Mouse (Mus musculus): Measurements from ENCODE around the gene Abcc10. TPM values are rescaled to one million over a fixed set of nuclear protein-coding genes. Genes with fewer than 3 reads are reported as not detected.

Abcc10 gene
- polyA plus RNA-seq, 1 experiment from 2014 or later: 8.2 TPM

GRCm38 (mm10) chr17:46267511-46267910 is 60.6 kb downstream of the Abcc10 start:
- Histone ChIP-seq H3K27ac (no peak overlapping the region), H3K4me3 (replicated peaks; ENCODE audit: low read length) (no peak overlapping the region), H3K4me2 (replicated peaks) (no peak overlapping the region), H3K27me3 (ENCODE audit: control insufficient read depth, insufficient read depth, low read length) (no peaks in the 10 kb centered on the region), H3K9ac (no peak overlapping the region), H3K4me1 (replicated peaks; ENCODE audit: control insufficient read depth, insufficient read depth, low read length) (no peaks in the 10 kb centered on the region), H3K36me3 (replicated peaks; ENCODE audit: control insufficient read depth, insufficient read depth) (peaks cover 38% of the 10 kb centered on the region), H3K9me3 (ENCODE audit: control insufficient read depth, low read length) (no peaks in the 10 kb centered on the region)
- 88% methylated on average over 7 of the region's 7 CpGs for WGBS
- DNase-seq (ENCODE audit: low spot score): no peak
- ATAC-seq (ENCODE audit: low FRiP score): no peak

GRCm38 (mm10) chr17:46266986-46267385 is 61.2 kb downstream of the Abcc10 start:
- H3K9me3 ChIP-seq (ENCODE audit: control insufficient read depth, low read length): no peaks in the 10 kb centered on the region
- H3K4me1 ChIP-seq (replicated peaks; ENCODE audit: control insufficient read depth, insufficient read depth, low read length): no peaks in the 10 kb centered on the region
- 74% methylated on average over 6 of the region's 6 CpGs for WGBS
- no peak overlapping the region for H3K9ac ChIP-seq
- no peak for ATAC-seq (ENCODE audit: low FRiP score)
- H3K4me3 ChIP-seq (replicated peaks; ENCODE audit: low read length): no peak overlapping the region
- no peak overlapping the region for H3K4me2 ChIP-seq (replicated peaks)
- H3K36me3 ChIP-seq (replicated peaks; ENCODE audit: control insufficient read depth, insufficient read depth): peaks cover 43% of the 10 kb centered on the region
- DNase-seq (ENCODE audit: low spot score): no peak
- H3K27ac ChIP-seq: no peak overlapping the region
- H3K27me3 ChIP-seq (ENCODE audit: control insufficient read depth, insufficient read depth, low read length): no peaks in the 10 kb centered on the region

- no peaks in the 10 kb centered on the region for H3K9me3 ChIP-seq (ENCODE audit: control insufficient read depth, low read length)
- WGBS: 30% methylated on average over 14 of the region's 14 CpGs
- no peaks in the 10 kb centered on the region for H3K4me1 ChIP-seq (replicated peaks; ENCODE audit: control insufficient read depth, insufficient read depth, low read length)
- H3K9ac ChIP-seq: no peak overlapping the region
- no peak overlapping the region for H3K4me3 ChIP-seq (replicated peaks; ENCODE audit: low read length)
- DNase-seq (ENCODE audit: low spot score) (peak; percentile 91), ATAC-seq (ENCODE audit: low FRiP score) (peak; percentile 75)
- no peak overlapping the region for H3K4me2 ChIP-seq (replicated peaks)
- peaks cover 49% of the 10 kb centered on the region for H3K36me3 ChIP-seq (replicated peaks; ENCODE audit: control insufficient read depth, insufficient read depth)
- no peak overlapping the region for H3K27ac ChIP-seq
- H3K27me3 ChIP-seq (ENCODE audit: control insufficient read depth, insufficient read depth, low read length): no peaks in the 10 kb centered on the region
These were observed 62.1 kb downstream of the Abcc10 start for GRCm38 (mm10) chr17:46265918-46266618.

GRCm38 (mm10) chr17:46265502-46265901 is 62.6 kb downstream of the Abcc10 start:
- no peak overlapping the region for H3K9ac ChIP-seq
- 83% methylated on average over 12 of the region's 12 CpGs for WGBS
- H3K4me1 ChIP-seq (replicated peaks; ENCODE audit: control insufficient read depth, insufficient read depth, low read length): no peaks in the 10 kb centered on the region
- no peak overlapping the region for H3K4me2 ChIP-seq (replicated peaks)
- H3K27ac ChIP-seq: no peak overlapping the region
- DNase-seq (ENCODE audit: low spot score) (no peak), ATAC-seq (ENCODE audit: low FRiP score) (peak; percentile 14; the same call in 1 of the 2 replicates)
- no peak overlapping the region for H3K4me3 ChIP-seq (replicated peaks; ENCODE audit: low read length)
- peaks cover 51% of the 10 kb centered on the region for H3K36me3 ChIP-seq (replicated peaks; ENCODE audit: control insufficient read depth, insufficient read depth)
- H3K27me3 ChIP-seq (ENCODE audit: control insufficient read depth, insufficient read depth, low read length): no peaks in the 10 kb centered on the region
- H3K9me3 ChIP-seq (ENCODE audit: control insufficient read depth, low read length): no peaks in the 10 kb centered on the region

- no peak for DNase-seq (ENCODE audit: low spot score)
- Histone ChIP-seq H3K4me1 (replicated peaks; ENCODE audit: control insufficient read depth, insufficient read depth, low read length) (no peaks in the 10 kb centered on the region), H3K9ac (no peak overlapping the region), H3K4me3 (replicated peaks; ENCODE audit: low read length) (no peak overlapping the region), H3K27me3 (ENCODE audit: control insufficient read depth, insufficient read depth, low read length) (no peaks in the 10 kb centered on the region), H3K27ac (no peak overlapping the region), H3K36me3 (replicated peaks; ENCODE audit: control insufficient read depth, insufficient read depth) (peaks cover 73% of the 10 kb centered on the region), H3K4me2 (replicated peaks) (no peak overlapping the region), H3K9me3 (ENCODE audit: control insufficient read depth, low read length) (no peaks in the 10 kb centered on the region)
- ATAC-seq (ENCODE audit: low FRiP score): no peak
- WGBS: 94% methylated on average over 5 of the region's 5 CpGs
These were observed 65.9 kb downstream of the Abcc10 start for GRCm38 (mm10) chr17:46262201-46262694.

DNA sequence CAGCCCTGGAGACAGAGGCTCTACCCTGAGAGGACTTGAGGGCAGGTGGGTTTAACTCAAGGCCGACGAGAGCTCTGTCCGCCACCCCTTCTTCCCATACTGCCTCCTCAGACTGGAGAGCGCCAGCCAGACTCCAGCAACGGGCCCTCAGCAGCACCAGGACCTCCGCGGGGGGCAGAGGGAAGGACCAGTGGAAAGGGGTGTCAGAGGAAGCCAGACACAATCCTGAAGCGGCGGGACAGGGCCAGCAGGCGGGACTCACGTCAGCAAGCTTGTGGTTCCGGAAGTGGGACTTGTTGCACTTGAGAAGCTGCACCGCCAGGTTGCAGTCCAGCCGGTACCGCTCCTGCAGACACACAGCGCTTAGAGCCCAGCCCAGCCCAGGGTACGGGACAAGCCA is 68.5 kb downstream of the Abcc10 start:
- no peaks in the 10 kb centered on the region for H3K9me3 ChIP-seq (ENCODE audit: control insufficient read depth, low read length)
- ATAC-seq (ENCODE audit: low FRiP score) (no peak), DNase-seq (ENCODE audit: low spot score) (no peak)
- WGBS: 92% methylated on average over 17 of the region's 17 CpGs
- H3K4me3 ChIP-seq (replicated peaks; ENCODE audit: low read length): no peak overlapping the region
- no peaks in the 10 kb centered on the region for H3K27me3 ChIP-seq (ENCODE audit: control insufficient read depth, insufficient read depth, low read length)
- no peak overlapping the region for H3K9ac ChIP-seq
- H3K27ac ChIP-seq: no peak overlapping the region
- no peak overlapping the region for H3K4me2 ChIP-seq (replicated peaks)
- peaks cover 11% of the 10 kb centered on the region for H3K4me1 ChIP-seq (replicated peaks; ENCODE audit: control insufficient read depth, insufficient read depth, low read length)
- H3K36me3 ChIP-seq (replicated peaks; ENCODE audit: control insufficient read depth, insufficient read depth): peaks cover 75% of the 10 kb centered on the region

- Histone ChIP-seq H3K9me3 (ENCODE audit: control insufficient read depth, low read length) (no peaks in the 10 kb centered on the region), H3K4me2 (replicated peaks) (no peak overlapping the region), H3K4me3 (replicated peaks; ENCODE audit: low read length) (no peak overlapping the region), H3K27ac (no peak overlapping the region), H3K9ac (no peak overlapping the region), H3K27me3 (ENCODE audit: control insufficient read depth, insufficient read depth, low read length) (no peaks in the 10 kb centered on the region), H3K36me3 (replicated peaks; ENCODE audit: control insufficient read depth, insufficient read depth) (peaks cover 66% of the 10 kb centered on the region), H3K4me1 (replicated peaks; ENCODE audit: control insufficient read depth, insufficient read depth, low read length) (peaks cover 14% of the 10 kb centered on the region)
- 80% methylated on average over 30 of the region's 30 CpGs for WGBS
- ATAC-seq (ENCODE audit: low FRiP score): no peak
- DNase-seq (ENCODE audit: low spot score): no peak
These were observed 69.7 kb downstream of the Abcc10 start for GRCm38 (mm10) chr17:46258279-46259053.

- H3K4me2 ChIP-seq (replicated peaks): peak overlapping the region; percentile 96
- 24% methylated on average over 6 of the region's 6 CpGs for WGBS
- ATAC-seq (ENCODE audit: low FRiP score) (no peak), DNase-seq (ENCODE audit: low spot score) (no peak)
- H3K27ac ChIP-seq: no peak overlapping the region
- no peaks in the 10 kb centered on the region for H3K27me3 ChIP-seq (ENCODE audit: control insufficient read depth, insufficient read depth, low read length)
- peaks cover 56% of the 10 kb centered on the region for H3K36me3 ChIP-seq (replicated peaks; ENCODE audit: control insufficient read depth, insufficient read depth)
- peak overlapping the region; percentile 82 for H3K4me3 ChIP-seq (replicated peaks; ENCODE audit: low read length)
- H3K9me3 ChIP-seq (ENCODE audit: control insufficient read depth, low read length): no peaks in the 10 kb centered on the region
- H3K4me1 ChIP-seq (replicated peaks; ENCODE audit: control insufficient read depth, insufficient read depth, low read length): peaks cover 16% of the 10 kb centered on the region
- peak overlapping the region; percentile 84 for H3K9ac ChIP-seq
These were observed 73.0 kb downstream of the Abcc10 start for GRCm38 (mm10) chr17:46255147-46255546.

DNA sequence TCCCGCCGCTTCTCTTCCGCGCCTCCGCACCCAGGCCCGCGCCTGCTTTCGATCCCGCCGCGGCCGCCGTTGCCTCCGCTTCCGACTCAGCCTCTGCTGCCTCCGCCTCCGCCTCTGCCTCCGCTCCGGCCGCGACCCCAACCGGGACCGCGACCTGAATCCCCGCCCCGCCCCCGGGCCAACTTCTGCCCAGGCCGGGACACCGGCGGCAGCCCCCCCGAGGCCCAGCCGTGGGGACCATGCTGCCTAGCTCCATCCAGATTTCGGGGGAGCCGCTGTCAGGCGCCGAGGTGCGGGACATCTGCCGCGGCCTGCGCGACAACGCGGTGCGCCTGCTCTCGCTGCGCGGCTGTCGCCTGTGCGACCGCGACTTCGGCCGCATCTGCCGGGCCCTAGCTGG is 74.0 kb downstream of the Abcc10 start:
- Histone ChIP-seq H3K27ac (peak overlapping the region; percentile 78), H3K9me3 (ENCODE audit: control insufficient read depth, low read length) (no peaks in the 10 kb centered on the region), H3K4me3 (replicated peaks; ENCODE audit: low read length) (peak overlapping the region; percentile 82), H3K36me3 (replicated peaks; ENCODE audit: control insufficient read depth, insufficient read depth) (peaks cover 56% of the 10 kb centered on the region), H3K27me3 (ENCODE audit: control insufficient read depth, insufficient read depth, low read length) (no peaks in the 10 kb centered on the region), H3K9ac (peak overlapping the region; percentile 84), H3K4me1 (replicated peaks; ENCODE audit: control insufficient read depth, insufficient read depth, low read length) (peaks cover 19% of the 10 kb centered on the region), H3K4me2 (replicated peaks) (peak overlapping the region; percentile 96)
- DNase-seq (ENCODE audit: low spot score) (no peak), ATAC-seq (ENCODE audit: low FRiP score) (no peak; the same call in none of the 2 replicates)
- under 1% methylated on average over 47 of the region's 54 CpGs for WGBS
